Mouse (Mus musculus) urinary bladder, postnatal 10 days (tissue): ENCODE measurements around the gene Tpp1.
"Not testable (repeated sequence)": the region's sequence is repeated elsewhere in the genome, so short reads cannot be mapped to it uniquely, and the experiment has no call there.

Source experiments
- DNase-seq: peaks from one replicate; pipeline ENCODE4 v3.0.0; 2022; ENCODE audit warnings: low spot score

Tpp1 gene

DNA sequence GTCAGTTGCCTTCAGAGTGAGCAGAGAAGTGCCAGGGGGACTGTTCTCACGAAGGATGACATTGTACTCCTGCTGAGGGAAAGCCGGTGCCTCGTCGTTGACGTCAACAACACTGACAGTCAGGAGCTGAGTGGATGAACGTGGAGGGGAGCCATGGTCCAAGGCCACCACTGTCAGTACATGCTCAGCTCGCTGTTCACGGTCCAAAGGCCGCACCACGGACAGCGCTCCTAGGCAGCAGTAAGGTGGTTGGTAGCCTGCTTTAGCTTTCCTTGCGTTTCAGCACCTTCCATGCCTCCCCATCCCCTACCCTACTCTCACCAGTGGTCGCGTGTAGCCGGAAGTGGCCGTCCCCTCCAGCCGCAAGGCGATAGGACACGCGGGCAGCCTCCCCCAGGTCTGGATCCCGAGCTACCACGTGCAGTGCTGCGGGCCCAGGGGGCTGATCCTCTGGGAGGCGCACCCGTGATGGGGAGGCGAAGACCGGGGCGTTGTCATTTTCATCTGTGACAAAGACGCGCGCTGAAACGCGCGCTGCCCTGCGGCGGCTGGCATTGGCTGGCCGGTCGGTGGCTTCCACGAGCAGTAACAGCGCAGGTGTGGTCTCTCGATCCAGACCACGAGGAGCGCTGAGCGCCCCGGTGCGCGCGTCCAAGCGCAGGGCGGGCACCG lies 9.9 kb upstream of the Tpp1 start:
- no peak for DNase-seq

GRCm38 (mm10) chr7:105753281-105753680 lies 1.2 kb upstream of the Tpp1 start:
- no peak for DNase-seq

- DNase-seq: no peak
Measured at GRCm38 (mm10) chr7:105752716-105753115, 681 bp upstream of the Tpp1 start.

GRCm38 (mm10) chr7:105747776-105748175 lies 4.3 kb downstream of the Tpp1 start:
- DNase-seq: no peak

DNA sequence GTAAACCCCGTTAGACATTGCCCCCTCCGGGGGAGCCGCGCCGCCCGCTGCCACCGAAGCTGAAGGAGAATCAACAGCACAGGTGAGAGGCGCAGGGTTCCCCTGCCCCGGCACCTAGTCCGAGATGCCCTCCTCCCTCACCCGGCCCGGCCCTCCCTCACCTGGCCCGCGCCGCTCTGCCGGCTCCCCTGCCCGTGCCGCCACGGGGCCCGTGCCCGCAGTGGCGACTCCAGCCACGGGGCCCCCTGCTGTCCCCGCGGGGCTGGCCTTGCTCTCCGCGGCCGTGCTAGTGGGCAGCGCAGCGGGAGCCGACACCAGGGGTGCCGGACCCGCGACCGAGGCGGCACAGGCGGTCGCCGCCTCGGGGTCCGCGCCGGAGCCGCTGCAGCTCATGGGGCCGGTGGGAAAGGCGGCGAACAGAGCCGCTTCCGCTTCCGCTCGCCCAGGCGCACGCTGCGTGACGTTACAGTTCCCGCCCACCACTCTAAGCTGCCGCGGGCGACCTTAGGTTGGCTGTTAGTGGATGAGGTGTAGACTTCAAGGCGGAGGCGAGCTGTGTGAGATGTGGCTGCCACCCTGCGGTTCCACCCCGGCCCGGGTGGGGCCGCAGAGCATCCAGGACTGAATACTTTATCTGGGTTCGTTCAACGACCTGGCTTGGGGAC lies 8.0 kb downstream of the Tpp1 start, which contains the start of gene Taf10:
Gene Taf10 (minus strand): TSS at position 436 of the 665 bp plus-strand sequence.
- DNase-seq: peak; percentile 59

DNA sequence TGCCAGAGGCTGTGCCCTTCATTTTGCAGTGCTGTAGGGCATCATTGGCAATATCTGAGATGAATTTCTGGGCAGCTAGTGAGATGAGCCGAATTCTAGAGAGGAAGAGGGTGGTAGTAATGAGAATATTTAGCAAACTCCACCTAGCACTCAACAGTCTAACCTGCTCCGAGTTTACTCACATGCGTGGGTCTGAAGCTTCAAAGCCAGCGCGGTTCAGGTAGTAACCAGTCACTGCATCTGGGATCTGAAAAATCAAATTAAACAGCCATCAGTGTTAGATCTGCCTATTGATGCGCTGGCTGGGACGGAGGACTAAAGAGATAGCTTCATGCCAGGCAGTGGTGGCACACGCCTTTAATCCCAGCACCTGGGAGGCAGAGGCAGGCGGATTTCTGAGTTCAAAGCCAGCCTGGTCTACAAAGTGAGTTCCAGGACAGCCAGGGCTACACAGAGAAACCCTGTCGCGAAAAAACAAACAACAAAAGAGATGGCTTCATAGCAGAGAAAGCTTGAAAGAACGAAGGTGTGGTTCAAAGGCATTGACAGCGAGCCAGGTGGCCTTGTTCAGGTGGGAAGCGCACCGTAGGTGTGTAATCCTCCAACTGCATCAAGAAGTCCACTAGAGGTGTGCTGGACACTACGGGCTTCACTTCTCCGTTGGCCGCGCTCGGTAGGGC lies 8.6 kb downstream of the Tpp1 start:
- not testable (repeated sequence) for DNase-seq

GRCm38 (mm10) chr7:105742539-105743215 lies 9.4 kb downstream of the Tpp1 start:
- not testable (repeated sequence) for DNase-seq

DNA sequence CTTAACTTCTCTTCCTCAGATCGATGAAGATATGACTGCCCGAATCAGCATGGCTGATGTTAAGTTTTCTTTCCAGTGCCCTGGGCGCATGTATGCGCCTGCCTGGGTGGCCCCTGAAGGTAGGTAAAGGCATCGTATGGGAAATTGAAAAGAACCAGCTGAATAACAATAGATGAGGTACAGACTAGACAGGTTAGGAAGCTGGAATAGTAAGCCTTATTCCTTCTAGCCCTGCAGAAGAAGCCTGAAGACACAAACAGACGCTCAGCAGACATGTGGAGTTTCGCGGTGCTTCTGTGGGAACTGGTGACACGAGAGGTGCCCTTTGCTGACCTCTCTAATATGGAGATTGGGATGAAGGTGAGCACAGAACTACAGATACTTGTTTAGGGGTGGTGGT lies 10.1 kb downstream of the Tpp1 start:
- no peak for DNase-seq

DNA sequence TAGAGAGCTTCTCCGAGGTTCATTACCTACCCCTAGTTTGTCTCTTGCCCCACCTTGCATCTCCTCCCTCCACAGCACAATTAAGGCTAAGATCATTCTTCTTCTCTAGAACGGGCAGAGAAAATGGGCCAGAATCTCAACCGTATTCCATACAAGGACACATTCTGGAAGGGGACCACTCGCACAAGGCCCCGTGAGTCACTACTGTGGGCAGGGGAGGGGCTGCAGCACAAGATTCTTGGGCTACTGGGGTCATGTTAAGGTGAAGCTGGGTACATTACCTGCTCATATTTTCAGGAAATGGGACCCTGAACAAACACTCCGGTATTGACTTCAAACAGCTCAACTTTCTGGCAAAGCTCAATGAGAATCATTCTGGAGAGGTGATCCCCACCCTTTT lies 11.2 kb downstream of the Tpp1 start:
- no peak for DNase-seq

DNA sequence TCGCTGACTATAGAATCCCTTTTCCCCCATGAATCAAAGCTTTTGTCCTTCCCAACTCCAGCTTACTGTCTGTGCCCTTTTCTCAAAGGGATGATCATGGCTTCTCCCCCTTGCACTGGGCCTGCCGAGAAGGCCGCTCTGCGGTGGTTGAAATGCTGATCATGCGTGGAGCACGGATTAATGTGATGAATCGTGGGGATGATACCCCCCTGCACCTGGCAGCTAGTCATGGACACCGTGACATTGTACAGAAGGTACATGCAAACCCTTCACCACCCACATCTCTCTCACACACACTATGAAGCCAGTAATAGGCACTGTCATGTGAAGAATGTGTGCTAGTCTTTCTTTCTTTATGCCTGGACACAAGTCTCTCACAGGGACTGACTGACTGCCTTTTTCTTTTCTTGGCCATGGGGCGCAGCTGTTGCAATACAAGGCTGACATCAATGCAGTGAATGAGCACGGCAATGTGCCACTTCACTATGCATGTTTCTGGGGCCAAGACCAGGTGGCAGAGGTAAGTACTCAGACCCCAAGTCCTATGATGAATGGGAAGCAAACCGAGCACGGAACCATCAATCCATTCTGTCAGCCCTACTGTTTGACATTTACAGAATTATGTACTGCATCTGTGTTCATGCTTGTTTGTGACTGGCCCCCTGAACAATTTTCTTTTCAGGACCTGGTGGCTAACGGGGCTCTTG lies 11.8 kb downstream of the Tpp1 start:
- no peak for DNase-seq

GRCm38 (mm10) chr7:105738948-105739347 lies 13.1 kb downstream of the Tpp1 start:
- no peak for DNase-seq

DNA sequence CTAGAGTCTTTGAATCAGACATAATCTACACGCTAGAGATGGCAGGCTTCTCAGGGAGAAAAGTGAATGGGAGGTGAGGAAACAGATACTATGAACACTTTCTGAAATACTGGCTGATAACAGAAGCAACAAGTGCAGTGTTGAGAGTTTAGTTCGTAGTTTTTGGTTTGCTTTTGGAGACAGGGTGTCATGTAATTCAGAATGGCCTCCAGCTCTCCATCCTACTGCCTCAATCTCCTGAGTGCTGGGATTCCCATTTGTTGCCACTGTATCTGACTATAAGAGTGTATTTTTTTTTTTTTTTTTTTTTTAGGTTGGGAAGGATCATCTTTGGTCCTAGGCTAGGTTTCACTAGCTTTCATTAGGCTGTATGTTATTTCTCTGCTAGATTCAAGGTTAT lies 13.7 kb downstream of the Tpp1 start:
- DNase-seq: no peak

GRCm38 (mm10) chr7:105737648-105738047 lies 14.4 kb downstream of the Tpp1 start:
- DNase-seq: no peak

DNA sequence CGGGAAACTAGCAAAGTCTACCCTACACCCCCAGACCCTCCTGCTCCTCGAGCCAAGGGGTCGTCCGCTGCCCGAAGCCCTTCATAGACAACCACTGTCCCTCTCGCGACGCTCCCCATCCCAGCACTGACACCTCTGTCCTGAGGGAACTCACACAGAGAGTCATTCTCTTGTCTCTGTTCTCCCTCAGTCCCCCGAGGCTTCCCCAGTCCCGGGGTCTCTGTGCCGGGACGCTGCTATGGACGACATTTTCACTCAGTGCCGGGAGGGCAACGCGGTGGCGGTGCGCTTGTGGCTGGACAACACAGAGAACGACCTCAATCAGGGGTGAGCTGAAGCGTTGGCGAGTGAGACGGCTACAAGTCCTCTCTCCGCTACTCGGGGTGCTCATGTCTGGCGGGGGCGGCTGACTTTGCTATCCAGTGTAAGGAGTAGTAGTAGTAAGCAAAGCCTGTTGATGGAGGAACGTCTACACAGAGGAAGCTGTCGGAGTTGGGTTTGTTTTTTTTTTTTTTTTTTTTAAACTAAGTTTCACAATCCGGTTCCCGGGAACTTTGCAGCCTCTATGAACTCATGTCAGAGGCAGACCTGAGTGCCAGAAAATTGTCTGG lies 15.0 kb downstream of the Tpp1 start, which contains the start of gene Rrp8:
Gene Rrp8 (minus strand): TSS at position 475 of the 611 bp plus-strand sequence.
- no peak for DNase-seq

DNA sequence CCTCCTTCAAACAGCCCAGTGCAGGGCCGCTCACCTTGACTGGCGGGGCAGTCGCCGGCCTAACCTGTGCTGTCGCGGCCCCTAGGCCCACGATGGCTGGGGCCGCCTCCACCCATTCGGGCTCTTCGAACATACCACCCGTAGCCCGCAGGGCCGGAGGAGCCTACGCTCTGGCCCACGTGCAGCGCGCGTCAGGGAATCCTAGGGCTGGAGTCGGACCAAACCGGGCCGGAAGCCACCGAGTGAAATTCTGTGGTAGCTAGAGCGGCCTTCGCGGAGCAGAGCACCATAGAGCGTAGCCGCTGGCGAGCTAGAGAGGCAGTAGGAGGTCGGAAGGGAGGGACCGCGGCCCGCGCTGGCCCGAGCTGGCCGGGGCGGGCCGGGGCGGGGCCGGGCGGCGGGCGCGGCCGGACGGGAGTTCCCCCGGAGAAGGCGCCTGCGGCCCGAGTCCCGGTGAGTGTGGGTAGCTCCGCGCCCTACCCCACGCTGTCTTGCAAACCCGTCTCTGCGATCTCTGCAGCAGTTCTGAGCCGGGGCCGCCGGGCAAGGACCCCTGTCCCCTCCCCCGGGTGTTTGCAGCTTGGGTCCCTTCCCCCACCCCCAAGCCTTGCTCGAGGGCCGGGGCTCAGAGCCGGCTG lies 15.7 kb downstream of the Tpp1 start, which contains the start of gene Ilk:
Gene Ilk (plus strand): TSS at position 329 of the 638 bp plus-strand sequence.
- peak; percentile 78 for DNase-seq

- not testable (repeated sequence) for DNase-seq
Measured at GRCm38 (mm10) chr7:105735464-105735863, 16.6 kb downstream of the Tpp1 start.

- DNase-seq: no peak
Measured at GRCm38 (mm10) chr7:105734826-105735225, 17.2 kb downstream of the Tpp1 start.

- DNase-seq: no peak
Measured at GRCm38 (mm10) chr7:105733836-105734235, 18.2 kb downstream of the Tpp1 start.

DNA sequence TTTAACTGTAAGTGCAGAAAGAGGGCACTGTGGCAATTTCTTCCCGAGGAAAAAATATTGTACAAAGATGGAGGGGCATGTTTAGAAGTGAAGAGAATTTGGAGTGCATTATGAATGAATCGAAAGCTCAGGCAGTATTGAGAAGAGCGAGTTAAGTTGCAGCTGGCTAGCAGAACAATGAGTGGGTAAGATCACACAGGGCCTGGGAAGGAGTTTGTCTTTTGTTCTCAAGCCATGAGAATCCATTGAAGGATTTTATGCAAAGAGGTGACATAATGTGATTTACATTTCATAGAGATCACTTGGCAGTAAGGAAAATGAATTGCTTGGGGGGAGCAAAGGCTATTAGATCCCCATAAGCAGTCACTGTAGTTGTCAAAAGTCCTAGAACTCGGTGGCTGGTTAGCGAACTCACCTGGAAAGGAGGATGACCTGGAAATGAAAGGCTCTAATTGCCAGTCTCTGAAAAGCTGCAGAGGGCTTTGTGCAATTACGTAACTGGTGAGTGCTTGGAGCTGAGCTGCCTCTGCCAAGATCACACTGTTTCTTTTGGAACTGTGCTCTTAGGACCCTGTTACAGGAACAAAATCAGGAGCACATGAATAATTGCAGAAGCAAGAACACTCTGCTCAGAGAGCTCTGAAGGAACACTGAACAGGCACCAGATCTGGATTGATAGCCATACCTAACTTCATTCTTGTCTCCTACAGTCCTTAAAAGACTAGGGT lies 23.2 kb downstream of the Tpp1 start:
- DNase-seq: no peak

- DNase-seq: no peak
Measured at GRCm38 (mm10) chr7:105726980-105727325, 25.1 kb downstream of the Tpp1 start.
